Mouse (Mus musculus): ENCODE data around the gene Atp2b2.

Gene Atp2b2

GRCm38 (mm10) chr6:113886886-113887285, 155.5 kb downstream of the Atp2b2 start:
- DNase-seq: no peak

- DNase-seq: no peak
Observed at GRCm38 (mm10) chr6:113884806-113885205, 157.6 kb downstream of the Atp2b2 start.

GRCm38 (mm10) chr6:113883225-113883624, 159.2 kb downstream of the Atp2b2 start:
- DNase-seq: no peak

GRCm38 (mm10) chr6:113882396-113882795, 160.0 kb downstream of the Atp2b2 start:
- no peak for DNase-seq

- DNase-seq: peak in 1 of 2 experiments; percentile 30
Observed at GRCm38 (mm10) chr6:113881561-113882243, 160.7 kb downstream of the Atp2b2 start.

GRCm38 (mm10) chr6:113879366-113879765, 163.0 kb downstream of the Atp2b2 start:
- DNase-seq: no peak

- DNase-seq: no peak
Observed at GRCm38 (mm10) chr6:113878510-113879128, 163.8 kb downstream of the Atp2b2 start.

GRCm38 (mm10) chr6:113876585-113876984, 165.8 kb downstream of the Atp2b2 start:
- no peak for DNase-seq

- no peak for DNase-seq
Observed at GRCm38 (mm10) chr6:113875201-113875600, 167.2 kb downstream of the Atp2b2 start.

- no peak for DNase-seq
Observed at GRCm38 (mm10) chr6:113872654-113873053, 169.8 kb downstream of the Atp2b2 start.

GRCm38 (mm10) chr6:113870775-113871174, 171.6 kb downstream of the Atp2b2 start:
- DNase-seq: no peak

- DNase-seq: no peak
Observed at GRCm38 (mm10) chr6:113868552-113868951, 173.9 kb downstream of the Atp2b2 start.

- no peak for DNase-seq
Observed at GRCm38 (mm10) chr6:113865699-113866098, 176.7 kb downstream of the Atp2b2 start.

GRCm38 (mm10) chr6:113864812-113865211, 177.6 kb downstream of the Atp2b2 start:
- no peak for DNase-seq

- no peak for DNase-seq
Observed at GRCm38 (mm10) chr6:113862955-113863354, 179.5 kb downstream of the Atp2b2 start.

GRCm38 (mm10) chr6:113861938-113862337, 180.5 kb downstream of the Atp2b2 start:
- DNase-seq: no peak

GRCm38 (mm10) chr6:113861375-113861770, 181.0 kb downstream of the Atp2b2 start:
- DNase-seq: no peak

GRCm38 (mm10) chr6:113860735-113861374, 181.6 kb downstream of the Atp2b2 start:
- no peak for DNase-seq

GRCm38 (mm10) chr6:113860023-113860734, 182.2 kb downstream of the Atp2b2 start:
- no peak for DNase-seq

- DNase-seq: no peak
Observed at GRCm38 (mm10) chr6:113858317-113858716, 184.1 kb downstream of the Atp2b2 start.

- DNase-seq: no peak
Observed at GRCm38 (mm10) chr6:113857310-113857873, 185.0 kb downstream of the Atp2b2 start.

GRCm38 (mm10) chr6:113856790-113857189, 185.6 kb downstream of the Atp2b2 start:
- DNase-seq: no peak

- no peak for DNase-seq
Observed at GRCm38 (mm10) chr6:113856095-113856646, 186.2 kb downstream of the Atp2b2 start.

Measured in lung, postnatal 4 days (tissue).